Mouse (Mus musculus) cerebellum, adult 2 months (tissue): Measurements from ENCODE around the gene Bak1. TPM values are rescaled to one million over a fixed set of nuclear protein-coding genes. Genes with fewer than 3 reads are reported as not detected.
A peak's percentile ranks its signal among the peaks of the same experiment; 100 is the strongest.

Experiments used
- DNase-seq, 2 experiments: peaks; one replicate each; pipeline ENCODE4 v3.0.0; 2021
- H3K27ac ChIP-seq: fragments of 200-500 bp; 2 replicates; pipeline ENCODE4 v1.5.1; 2012; ENCODE audit warnings: low read length, control low read depth, inconsistent platforms; ENCODE audit not compliant: insufficient read depth
- H3K27me3 ChIP-seq: fragments of 200-500 bp; 2 replicates; pipeline ENCODE4 v1.6.1; 2012; ENCODE audit warnings: inconsistent platforms, mild to moderate bottlenecking, low read length, moderate library complexity; ENCODE audit not compliant: control insufficient read depth, insufficient read depth
- H3K4me1 ChIP-seq: fragments of 200-500 bp; 2 replicates; pipeline ENCODE4 v1.6.1; 2011; ENCODE audit warnings: low read length; ENCODE audit not compliant: control insufficient read depth, insufficient read depth
- H3K4me3 ChIP-seq: fragments of 200-500 bp; replicated peaks from 2 replicates; pipeline ENCODE3; 2011; ENCODE audit warnings: mild to moderate bottlenecking, low read depth, low read length, control low read depth; ENCODE audit not compliant: insufficient read depth
- CTCF ChIP-seq: fragments of 200-500 bp; IDR thresholded peaks from 2 replicates; pipeline ENCODE4 v1.5.1; 2011; ENCODE audit warnings: low read depth, mild to moderate bottlenecking, control low read depth, low read length, moderate library complexity, borderline replicate concordance; ENCODE audit not compliant: insufficient read depth
- POLR2A ChIP-seq: fragments of 200-500 bp; IDR thresholded peaks from 2 replicates; pipeline ENCODE4 v1.6.1; 2011; ENCODE audit warnings: low read length, control low read depth, borderline replicate concordance; ENCODE audit not compliant: insufficient read depth
- WGBS: fragments of 180-500 bp; shearing (Covaris S2); methylation state at CpG from one replicate; pipeline ENCODE4 v1.1.7; 2018; 5-methylcytosine and 5-hydroxymethylcytosine counted together
- polyA plus RNA-seq: library from polyadenylated mRNA; depleted of rRNA; stranded (reverse); fragments of >200 nt; gene quantifications from 2 replicates; pipeline ENCODE4 v1.2.3, GENCODE M21; 2012

Gene Bak1
- polyA plus RNA-seq, 1 experiment, result 19.0 TPM

DNA sequence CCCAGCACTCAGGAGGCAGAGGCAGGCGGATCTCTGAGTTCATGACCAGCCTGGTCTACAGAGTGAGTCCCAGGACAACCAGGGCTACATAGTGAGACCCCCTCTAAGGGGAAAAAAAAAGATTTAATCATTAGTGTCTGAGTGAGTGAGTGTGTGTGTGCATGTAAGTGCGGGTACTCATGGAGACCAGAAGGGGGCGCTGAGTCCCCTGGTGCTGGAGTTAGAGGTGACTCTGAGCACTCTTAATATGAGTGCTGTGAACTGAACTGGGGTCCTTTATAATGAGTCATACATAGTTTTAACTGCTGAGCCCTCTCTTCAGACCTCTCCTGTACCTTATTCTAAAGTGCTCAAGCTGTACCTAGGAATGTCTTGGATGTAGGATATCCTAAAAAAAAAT lies 32.9 kb upstream of the Bak1 start:
- H3K4me1 ChIP-seq, result peaks cover 10% of the 10 kb centered on the region; the same call in 1 of the 2 replicates
- no peaks in the 10 kb centered on the region for H3K27me3 ChIP-seq
- no peak for TF ChIP-seq POLR2A
- no peak for TF ChIP-seq CTCF
- H3K27ac ChIP-seq, result no peak overlapping the region
- DNase-seq, result no peak
- no peak overlapping the region for H3K4me3 ChIP-seq
- WGBS, result 92% methylated on average over 3 of the region's 3 CpGs

GRCm38 (mm10) chr17:27060698-27061097 lies 31.9 kb upstream of the Bak1 start:
- no peak for TF ChIP-seq POLR2A
- TF ChIP-seq CTCF, result no peak

DNA sequence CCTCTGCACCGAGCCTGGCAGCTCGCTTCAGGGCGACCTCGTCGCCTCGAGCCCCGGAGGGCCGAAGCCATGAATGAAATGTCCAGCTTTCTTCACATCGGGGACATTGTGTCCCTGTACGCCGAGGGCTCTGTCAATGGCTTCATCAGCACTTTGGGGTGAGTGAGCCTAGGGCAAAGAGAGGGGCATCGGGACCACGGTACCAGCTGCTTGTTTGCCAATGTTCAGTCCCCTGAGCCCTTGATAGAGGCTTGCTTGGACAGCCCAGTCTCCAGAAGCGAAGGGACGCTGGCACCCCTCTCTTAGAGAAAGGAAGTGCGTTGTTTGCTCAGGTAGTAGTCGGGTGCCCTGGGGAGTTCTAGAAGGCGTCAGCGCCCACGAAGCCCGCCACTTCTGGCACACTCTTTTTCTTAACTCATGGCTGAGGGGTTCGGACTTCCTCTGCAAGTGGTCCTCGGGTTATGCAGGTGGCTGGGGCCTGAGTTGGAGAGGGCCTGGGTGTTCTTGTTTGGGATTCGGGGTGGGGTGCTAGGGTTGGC lies 28.8 kb upstream of the Bak1 start:
- TF ChIP-seq CTCF, result no peak
- no peak for TF ChIP-seq POLR2A
- peaks cover 5% of the 10 kb centered on the region; the same call in 1 of the 2 replicates for H3K4me1 ChIP-seq
- WGBS, result 14% methylated on average over 24 of the region's 24 CpGs
- DNase-seq, result no peak
- peak overlapping the region; percentile 80 for H3K4me3 ChIP-seq
- peak overlapping the region; percentile 12; the same call in 1 of the 2 replicates for H3K27ac ChIP-seq
- H3K27me3 ChIP-seq, result no peaks in the 10 kb centered on the region; the same call in 1 of the 2 replicates

More at GRCm38 (mm10) chr17:27060698-27061097, 31.9 kb upstream of the Bak1 start:
- no peak overlapping the region for H3K4me3 ChIP-seq
- no peaks in the 10 kb centered on the region; the same call in 1 of the 2 replicates for H3K27me3 ChIP-seq
- WGBS, result 73% methylated on average over 8 of the region's 8 CpGs
- peaks cover 10% of the 10 kb centered on the region; the same call in 1 of the 2 replicates for H3K4me1 ChIP-seq
- DNase-seq, result no peak
- no peak overlapping the region for H3K27ac ChIP-seq

GRCm38 (mm10) chr17:27056812-27057516 lies 28.2 kb upstream of the Bak1 start, which contains the start of gene Itpr3:
Gene Itpr3 (plus strand): TSS chr17:27057304.
- WGBS, result under 1% methylated on average over 64 of the region's 66 CpGs
- DNase-seq, result peak; percentile 71 to 72

DNA sequence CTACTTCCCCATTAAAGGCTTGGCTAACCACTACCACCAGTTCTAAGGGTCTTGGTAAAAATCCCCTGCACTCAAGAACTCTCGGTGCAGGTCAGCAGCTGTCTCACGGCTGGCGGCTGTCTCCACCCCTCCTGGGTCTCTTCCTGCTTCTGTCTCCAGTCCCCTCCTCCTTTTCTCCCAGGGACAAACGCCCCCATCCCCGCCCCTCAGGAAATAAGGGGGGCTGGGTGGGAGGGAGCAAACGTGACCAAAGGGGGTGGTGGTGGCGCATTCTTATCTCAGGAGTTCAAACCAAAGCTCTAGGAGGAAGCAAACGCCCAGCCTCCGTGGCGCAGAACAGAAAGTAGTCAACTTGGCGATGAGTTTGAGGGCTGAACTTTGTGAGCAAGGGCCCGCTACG lies 27.4 kb upstream of the Bak1 start:
- TF ChIP-seq POLR2A (no peak), CTCF (no peak)
- no peak overlapping the region for H3K4me3 ChIP-seq
- no peak for DNase-seq
- WGBS, result 7% methylated on average over 13 of the region's 13 CpGs
- peaks cover 5% of the 10 kb centered on the region; the same call in 1 of the 2 replicates for H3K4me1 ChIP-seq
- H3K27ac ChIP-seq, result no peak overlapping the region; the same call in 1 of the 2 replicates
- H3K27me3 ChIP-seq, result no peaks in the 10 kb centered on the region; the same call in 1 of the 2 replicates

More at GRCm38 (mm10) chr17:27056812-27057516, 28.2 kb upstream of the Bak1 start, which contains the start of gene Itpr3:
- Histone ChIP-seq H3K27ac (peak within 1 kb of the TSS; percentile 12; the same call in 1 of the 2 replicates), H3K27me3 (no peaks in the 10 kb centered on the region; the same call in 1 of the 2 replicates), H3K4me3 (peak within 1 kb of the TSS; percentile 80), H3K4me1 (peaks cover 5% of the 10 kb centered on the region; the same call in 1 of the 2 replicates)
- TF ChIP-seq POLR2A, result 0 out of 2 replicates have a peak, but pooled peaks have one; percentile 45
- TF ChIP-seq CTCF, result no peak

DNA sequence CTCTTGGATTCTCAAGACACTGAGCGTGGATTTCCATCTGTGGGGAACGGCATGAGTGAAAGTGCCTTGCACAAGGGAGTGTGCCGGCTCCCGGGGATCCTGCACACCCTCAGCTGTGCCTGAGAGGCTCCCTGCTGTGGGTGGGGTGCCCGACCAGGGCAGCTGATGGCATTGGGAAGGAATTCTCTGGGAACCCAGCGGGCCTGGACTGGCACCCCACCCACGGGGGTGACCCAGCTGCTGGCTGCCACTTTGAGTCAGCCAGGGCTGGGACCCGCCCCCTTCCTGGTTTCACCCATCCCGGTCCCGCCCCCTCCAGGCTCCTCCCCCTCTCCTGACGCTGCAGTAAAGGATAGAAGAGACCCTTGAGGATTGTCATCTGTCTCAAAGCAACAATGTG lies 22.7 kb upstream of the Bak1 start:
- WGBS, result 42% methylated on average over 11 of the region's 11 CpGs
- no peaks in the 10 kb centered on the region; the same call in 1 of the 2 replicates for H3K27me3 ChIP-seq
- DNase-seq, result no peak
- H3K27ac ChIP-seq, result no peak overlapping the region
- peaks cover 3% of the 10 kb centered on the region; the same call in 1 of the 2 replicates for H3K4me1 ChIP-seq
- H3K4me3 ChIP-seq, result no peak overlapping the region
- TF ChIP-seq POLR2A (no peak), CTCF (no peak)

DNA sequence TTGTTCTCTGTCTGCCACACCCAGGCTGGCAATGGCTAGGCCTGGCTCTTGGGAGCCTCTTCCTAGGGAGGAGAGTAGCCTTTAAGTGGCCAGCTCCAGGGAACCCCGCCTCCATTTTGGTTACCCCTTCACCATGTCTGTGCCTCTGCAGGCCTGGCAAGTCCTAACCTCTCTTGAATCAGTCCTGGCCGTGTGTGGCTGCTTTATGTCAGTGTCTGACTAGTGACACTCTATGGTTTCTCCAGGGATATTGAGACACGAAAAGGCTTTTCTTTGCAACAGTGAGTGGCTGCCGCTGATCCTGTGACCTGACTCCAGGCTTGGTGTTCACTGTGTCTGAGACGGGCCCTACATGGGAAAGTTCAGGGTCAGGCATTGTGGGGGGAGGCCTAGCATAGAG lies 22.0 kb upstream of the Bak1 start:
- Histone ChIP-seq H3K4me1 (peaks cover 3% of the 10 kb centered on the region; the same call in 1 of the 2 replicates), H3K27me3 (no peaks in the 10 kb centered on the region; the same call in 1 of the 2 replicates), H3K27ac (no peak overlapping the region), H3K4me3 (no peak overlapping the region)
- WGBS, result 86% methylated on average over 5 of the region's 5 CpGs
- TF ChIP-seq CTCF, result no peak
- no peak for TF ChIP-seq POLR2A
- DNase-seq, result no peak

DNA sequence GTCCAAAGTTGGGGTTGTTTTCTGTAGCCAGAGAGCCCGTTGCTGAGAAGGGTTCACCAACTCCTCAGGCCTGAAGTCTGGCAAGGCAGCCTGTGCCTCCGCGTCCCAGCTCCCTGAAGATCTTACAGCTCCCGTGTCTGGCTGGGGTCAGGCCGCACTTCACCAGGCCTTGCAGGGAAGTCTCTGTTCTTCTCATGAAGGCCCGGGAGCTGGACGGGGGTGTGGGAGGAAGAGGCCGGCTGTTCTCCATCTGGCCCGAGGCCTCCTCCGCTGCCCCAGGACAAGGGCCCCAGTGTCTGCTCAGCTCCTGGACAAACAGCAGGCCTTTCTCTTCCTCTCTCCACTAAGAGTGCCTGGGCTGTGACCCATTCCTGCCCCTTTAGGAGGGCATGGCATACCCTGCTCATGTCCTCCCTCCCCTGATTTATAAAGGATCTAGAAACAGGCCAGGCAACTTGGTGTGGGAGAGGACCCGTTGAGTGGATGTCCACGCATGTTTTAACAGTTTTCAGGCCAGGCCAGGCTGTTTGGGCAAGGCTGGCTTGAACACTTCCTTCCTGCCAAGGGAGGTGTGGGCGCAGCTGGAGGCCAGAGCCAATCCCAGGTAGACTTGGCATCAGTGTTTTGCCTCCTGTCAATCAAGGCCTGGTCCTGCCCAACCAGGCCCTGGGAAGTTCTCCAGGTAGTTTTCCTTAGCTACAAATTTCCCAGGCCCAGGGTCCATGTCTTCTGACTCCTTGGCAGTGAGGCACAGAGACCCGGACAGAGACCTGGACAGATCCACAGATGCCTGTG lies 19.8 kb upstream of the Bak1 start:
- H3K27ac ChIP-seq, result no peak overlapping the region
- H3K4me1 ChIP-seq, result peaks cover 3% of the 10 kb centered on the region; the same call in 1 of the 2 replicates
- no peak for DNase-seq
- H3K27me3 ChIP-seq, result no peaks in the 10 kb centered on the region; the same call in 1 of the 2 replicates
- TF ChIP-seq POLR2A (no peak), CTCF (no peak)
- WGBS, result 62% methylated on average over 14 of the region's 14 CpGs
- H3K4me3 ChIP-seq, result no peak overlapping the region
